7 mouse cellular contexts compared by ENCODE assay signal in the genomic region with DNA sequence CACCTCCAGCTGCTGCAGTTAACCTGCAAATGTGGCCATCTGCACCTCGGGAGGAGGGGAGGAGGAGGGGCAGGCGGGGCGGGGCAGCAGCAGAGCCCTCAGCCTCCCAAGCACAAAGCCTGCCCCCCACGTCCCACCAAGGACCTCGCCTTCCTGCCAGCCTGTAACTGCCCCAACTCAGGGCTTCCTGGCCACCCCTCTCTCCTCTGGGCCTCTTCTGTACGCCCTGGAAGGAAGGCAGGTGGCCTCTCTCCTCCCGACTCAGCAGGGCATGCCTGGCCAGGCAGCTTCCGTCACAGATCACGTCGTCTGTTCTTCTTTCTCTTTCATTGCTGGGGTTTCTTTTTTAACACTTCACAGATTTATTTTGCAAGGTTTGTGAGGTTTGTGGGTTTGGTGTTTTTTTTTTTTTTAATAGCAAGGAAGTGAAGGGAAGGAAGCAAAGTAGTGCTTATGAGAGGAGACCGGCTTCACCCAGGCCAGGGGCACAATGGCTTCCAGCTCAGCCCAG.
DNase-seq lines count a peak whose midpoint lies in the region; ATAC-seq and TF ChIP-seq lines count a peak whose summit lies in the region.

No protein-coding gene starts in this region.

- H3K4me1 ChIP-seq in hindbrain, embryonic 15.5 days (replicated peaks): peaks cover 58% of the 10 kb centered on the region

- no peak for TF ChIP-seq POLR2A in brain, embryonic 14.5 days (IDR thresholded peaks at IDR 0.05; ENCODE audit: borderline replicate concordance, extremely low read depth, insufficient read depth, insufficient read length, poor library complexity, severe bottlenecking)

- no peak overlapping the region for H3K4me3 ChIP-seq in hindbrain, embryonic 15.5 days

- H3K36me3 ChIP-seq in hindbrain, embryonic 15.5 days: no peaks in the 10 kb centered on the region

- H3K4me2 ChIP-seq in hindbrain, embryonic 15.5 days: peak overlapping the region; percentile 33

- peak; percentile 72 to 73 for DNase-seq in B cell, adult 2 months
- peak; percentile 79 for DNase-seq in brain, embryonic 14.5 days (ENCODE audit: low read depth)
- DNase-seq in gastrocnemius, postnatal 25 days: no peak
- no peak for DNase-seq in ovary, adult 18-20 months (ENCODE audit: low spot score)
- DNase-seq in urinary bladder, postnatal 25 days (ENCODE audit: low spot score): no peak

- H3K27me3 ChIP-seq in hindbrain, embryonic 15.5 days: no peaks in the 10 kb centered on the region

- no peak overlapping the region for H3K9ac ChIP-seq in hindbrain, embryonic 15.5 days

- 15% methylated on average over 11 of the region's 11 CpGs for whole genome bisulfite sequencing in hindbrain, embryonic 15.5 days

- TF ChIP-seq CTCF in brain, embryonic 14.5 days (IDR thresholded peaks at IDR 0.05; ENCODE audit: borderline replicate concordance, extremely low read depth, insufficient read depth, insufficient read length): no peak

- no peaks in the 10 kb centered on the region for H3K9me3 ChIP-seq in hindbrain, embryonic 15.5 days

- ATAC-seq in hindbrain, embryonic 15.5 days (ENCODE audit: low FRiP score, low read depth): no peak
- ATAC-seq in monocyte, adult 5-6 weeks (replicated peaks; ENCODE audit: insufficient number of reproducible peaks, low FRiP score, low TSS enrichment, poor library complexity, severe bottlenecking): 0 out of 2 replicates have a peak, but pooled peaks have one; percentile 22

- H3K27ac ChIP-seq in hindbrain, embryonic 15.5 days (replicated peaks): peak overlapping the region; percentile 80

Comparison
In these comparisons a context has a peak if more than half of its experiments do, and no peak if none do; other contexts are left out.
1. DNase-seq: peak in B cell, adult 2 months (2 of 2) and brain, embryonic 14.5 days (single experiment); none in gastrocnemius, postnatal 25 days (single experiment), ovary, adult 18-20 months (single experiment) and urinary bladder, postnatal 25 days (single experiment).